Mouse (Mus musculus) R1 (cell line): ENCODE measurements at regions not wholly inside any gene's neighbourhood (a gene's known extent, or its start where the extent isn't known, plus 50 kb on each side); places are given as distances from the start of the nearest gene placed in this dataset.
"Not testable (repeated sequence)": the region's sequence is repeated elsewhere in the genome, so short reads cannot be mapped to it uniquely, and the experiment has no call there.

Experiments used
- DNase-seq: peaks from one replicate; pipeline ENCODE4 v3.0.0-alpha.2; 2018; ENCODE audit warnings: low read depth, low spot score

DNA sequence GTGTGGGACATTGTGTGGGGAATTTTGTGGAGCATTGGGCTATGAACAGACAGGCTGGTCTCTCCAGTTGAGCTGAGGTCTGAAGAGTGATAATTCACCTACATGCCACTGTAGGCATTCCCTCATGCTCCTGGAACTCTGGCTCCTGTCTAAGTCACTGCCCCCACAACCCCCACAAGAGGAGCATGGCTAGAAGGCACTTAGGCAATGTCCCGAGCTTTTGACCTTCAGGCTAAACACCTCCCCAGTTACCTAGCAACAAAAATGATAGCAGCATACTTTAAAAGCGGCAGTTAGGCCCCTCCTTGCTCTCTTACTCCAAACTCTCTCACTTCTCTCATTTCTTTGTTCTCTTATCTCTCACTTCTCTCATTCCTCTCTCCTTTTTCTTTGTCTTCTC is 620.7 kb upstream of the Gprin3 start:
- peak; percentile 27 for DNase-seq

DNA sequence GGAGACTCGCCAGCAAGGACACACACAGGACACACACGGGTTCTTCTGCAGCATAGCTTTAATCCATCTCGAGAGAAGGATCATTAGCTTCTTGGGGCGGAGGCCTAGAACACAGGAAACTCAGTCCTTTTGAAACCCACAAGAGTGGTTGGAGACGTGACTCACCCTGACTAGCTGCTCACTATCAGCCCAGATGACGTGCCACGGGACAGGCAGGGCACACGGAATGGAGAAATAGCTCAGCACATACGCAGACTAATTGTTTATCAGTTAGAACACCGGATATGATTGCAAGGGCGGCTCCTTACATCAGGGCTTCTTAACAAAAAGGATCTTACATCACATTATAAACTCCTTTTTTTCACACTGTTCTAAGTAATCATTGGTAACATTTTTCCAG is 619.4 kb upstream of the Gprin3 start:
- not testable (repeated sequence) for DNase-seq

DNA sequence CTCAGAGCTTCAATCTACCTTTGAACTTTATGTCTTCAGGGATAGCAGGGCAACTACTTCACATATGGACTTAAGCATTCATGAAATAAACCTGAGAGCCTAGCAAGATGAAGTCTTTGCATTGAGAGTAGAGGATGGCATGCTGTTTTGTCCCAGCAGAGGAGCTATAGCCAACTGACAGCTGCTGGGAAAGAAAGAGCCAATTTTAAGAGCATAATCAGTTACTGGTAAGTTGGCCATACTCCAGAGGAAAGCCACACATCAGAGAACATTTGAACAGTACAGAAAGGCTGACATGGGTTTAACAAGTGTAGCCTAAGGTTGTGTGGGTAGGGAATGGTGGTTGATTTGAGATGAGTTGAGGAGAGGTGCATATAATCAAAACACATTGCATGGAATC is 618.7 kb upstream of the Gprin3 start:
- DNase-seq, result no peak
